Mouse (Mus musculus): ENCODE data around the gene Myo1b. TPM values are rescaled to one million over a fixed set of nuclear protein-coding genes. Genes with fewer than 3 reads are reported as not detected.
"Not testable (repeated sequence)": the region's sequence is repeated elsewhere in the genome, so short reads cannot be mapped to it uniquely, and the experiment has no call there.

Gene Myo1b
- total RNA-seq, 2 experiments from 2014 or later = 82.6 to 87.9 TPM

- DNase-seq = no peak
These were observed 19.9 kb downstream of the Myo1b start for GRCm38 (mm10) chr1:51895961-51896360.

DNA sequence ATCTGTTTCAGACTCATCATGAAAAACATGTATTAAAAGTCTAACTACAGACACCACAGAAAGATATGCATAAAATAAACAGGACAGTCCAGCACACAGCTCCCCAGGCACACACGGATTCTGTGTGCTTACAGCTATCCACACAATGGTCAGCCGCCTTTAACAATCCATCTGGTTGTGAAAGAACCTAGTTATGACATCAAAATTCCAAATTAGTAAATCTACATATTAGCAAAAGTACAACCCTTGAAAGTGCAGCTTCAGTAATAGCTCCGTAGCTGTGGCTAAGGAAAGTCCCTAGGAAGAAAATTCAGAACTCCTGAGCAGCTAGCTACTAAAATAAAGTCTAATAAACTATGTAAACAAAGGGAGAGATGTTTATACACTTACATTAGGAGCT lies 21.1 kb downstream of the Myo1b start:
- DNase-seq = no peak

DNA sequence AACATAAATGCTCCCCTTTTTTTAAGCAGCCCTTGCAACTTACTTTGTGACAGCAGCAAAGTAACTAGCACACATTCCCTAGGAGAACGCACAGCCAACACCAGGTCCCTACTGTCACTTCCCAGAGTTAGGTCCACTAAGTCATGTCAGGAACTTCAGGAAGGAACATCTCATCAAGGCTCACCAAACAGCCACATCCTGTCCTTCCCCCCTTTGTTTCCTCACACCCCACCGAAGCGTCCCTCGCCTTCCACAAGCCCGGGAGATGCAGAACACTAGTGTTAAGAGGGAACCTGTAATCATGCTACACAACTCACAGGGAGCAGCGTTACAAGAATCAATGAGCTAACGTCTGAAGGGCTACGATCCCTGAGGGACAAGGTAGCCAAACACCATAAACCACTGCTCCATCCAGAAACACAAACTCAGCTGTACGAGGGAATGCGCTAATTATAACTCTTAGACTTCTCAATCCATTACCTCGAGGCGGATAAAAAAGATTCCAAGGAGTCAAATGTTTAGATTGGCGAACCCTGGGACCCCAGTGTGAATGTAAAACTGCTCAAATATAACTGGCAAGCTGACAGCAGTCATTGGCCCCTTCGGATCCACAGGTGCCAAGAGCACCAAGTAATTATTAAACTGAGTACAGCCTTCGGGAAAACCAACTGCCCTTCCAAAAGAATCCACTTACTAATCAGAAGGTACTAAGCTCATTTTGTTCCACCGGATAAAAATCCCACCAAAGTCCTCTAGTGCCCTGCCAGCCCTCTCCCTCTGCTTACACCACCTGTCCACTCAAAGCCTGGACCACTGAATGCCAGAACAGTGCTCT lies 22.1 kb downstream of the Myo1b start:
- no peak for DNase-seq

DNA sequence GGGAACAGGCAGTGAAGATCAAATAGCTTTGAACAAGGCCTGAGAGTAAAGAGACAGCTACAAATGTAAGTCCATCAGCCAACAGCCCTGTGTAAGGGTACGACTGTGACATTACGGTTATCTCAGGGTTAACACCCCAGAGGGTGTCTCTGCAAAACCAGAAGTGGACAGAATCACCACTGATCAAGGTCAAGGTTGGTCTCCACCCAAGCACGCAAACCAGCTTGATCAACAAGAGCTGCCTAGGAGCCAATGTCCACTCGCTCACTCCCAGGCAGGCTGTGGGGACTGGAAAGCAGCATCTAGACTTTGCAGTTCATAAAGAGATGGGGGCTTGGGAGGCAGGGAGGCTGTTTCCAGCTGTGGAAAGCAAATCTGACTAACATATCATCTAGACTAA lies 23.9 kb downstream of the Myo1b start:
- DNase-seq = no peak

GRCm38 (mm10) chr1:51888046-51888813 lies 27.6 kb downstream of the Myo1b start:
- no peak for DNase-seq

DNA sequence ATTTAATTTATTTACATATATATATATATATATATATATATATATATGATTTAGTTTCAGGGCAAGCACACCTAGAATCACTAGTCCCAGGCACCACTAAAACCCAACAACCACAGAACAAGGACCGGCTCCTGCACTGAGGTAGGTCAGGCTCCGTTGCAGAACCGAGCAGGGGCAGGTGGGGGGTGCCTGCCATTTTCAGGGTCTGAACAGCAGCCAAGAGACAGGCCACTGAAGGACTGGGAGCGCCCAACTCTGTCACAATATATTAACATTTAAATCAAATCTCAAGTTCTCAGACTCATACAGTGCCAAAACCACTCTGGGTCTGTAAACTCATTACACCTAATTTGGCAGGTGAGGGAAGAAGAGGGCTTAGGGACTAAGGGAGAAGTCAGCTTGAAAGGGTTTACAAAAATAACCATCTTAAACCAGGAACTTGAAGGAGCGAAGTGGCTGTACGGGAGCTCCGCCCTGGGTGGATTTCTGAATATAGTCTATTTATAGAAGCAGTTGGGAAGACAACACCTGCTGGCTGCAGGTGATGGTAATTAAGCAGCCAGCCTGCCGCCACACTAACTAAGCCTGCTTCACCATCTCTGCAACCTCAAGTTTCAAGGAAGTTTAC lies 30.4 kb downstream of the Myo1b start:
- DNase-seq = no peak

- DNase-seq = no peak
These were observed 32.7 kb downstream of the Myo1b start for GRCm38 (mm10) chr1:51883211-51883610.

DNA sequence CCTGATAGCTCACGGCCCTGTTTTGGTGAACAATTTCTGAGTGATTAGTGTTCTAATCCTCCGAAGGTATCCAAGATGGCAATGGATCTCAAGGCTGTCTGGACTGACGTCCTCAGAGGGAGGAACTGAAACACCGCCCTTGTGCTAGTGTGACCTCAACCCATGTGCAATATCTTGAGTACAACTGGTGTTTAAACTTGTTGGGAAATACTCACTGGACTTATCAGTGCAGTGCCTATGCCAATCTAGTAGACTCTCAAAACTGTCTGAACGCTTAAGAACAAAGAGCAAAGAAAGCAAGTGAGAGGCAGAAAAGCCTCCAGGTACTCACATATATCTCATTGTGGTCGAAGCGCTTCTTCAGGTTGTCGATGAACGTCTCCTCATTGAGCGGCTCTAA lies 33.1 kb downstream of the Myo1b start:
- no peak for DNase-seq

GRCm38 (mm10) chr1:51879927-51880814 lies 35.7 kb downstream of the Myo1b start:
- no peak for DNase-seq

DNA sequence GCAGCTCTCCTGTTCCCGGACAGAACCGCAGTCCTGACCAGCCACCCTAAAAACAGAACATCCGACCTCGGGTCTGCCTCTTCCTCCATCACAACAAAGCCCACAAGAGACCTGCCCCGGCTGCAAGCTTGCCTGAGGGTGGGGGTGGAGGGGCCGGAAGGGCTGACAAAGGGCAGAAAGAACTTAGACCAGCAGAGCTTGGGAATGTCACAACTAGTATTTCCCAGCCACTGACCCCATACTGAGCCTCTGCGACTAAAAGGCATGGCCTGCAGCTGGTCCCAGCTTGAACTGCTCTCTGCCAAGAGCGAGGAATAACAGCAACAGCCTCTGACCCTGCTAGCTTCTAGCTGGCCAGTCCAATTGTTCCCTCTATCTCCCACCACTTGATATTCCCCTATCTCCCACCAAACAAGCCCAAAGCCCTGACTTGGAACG lies 36.5 kb downstream of the Myo1b start:
- DNase-seq = no peak

- no peak for DNase-seq
These were observed 40.2 kb downstream of the Myo1b start for GRCm38 (mm10) chr1:51875462-51876225.

DNA sequence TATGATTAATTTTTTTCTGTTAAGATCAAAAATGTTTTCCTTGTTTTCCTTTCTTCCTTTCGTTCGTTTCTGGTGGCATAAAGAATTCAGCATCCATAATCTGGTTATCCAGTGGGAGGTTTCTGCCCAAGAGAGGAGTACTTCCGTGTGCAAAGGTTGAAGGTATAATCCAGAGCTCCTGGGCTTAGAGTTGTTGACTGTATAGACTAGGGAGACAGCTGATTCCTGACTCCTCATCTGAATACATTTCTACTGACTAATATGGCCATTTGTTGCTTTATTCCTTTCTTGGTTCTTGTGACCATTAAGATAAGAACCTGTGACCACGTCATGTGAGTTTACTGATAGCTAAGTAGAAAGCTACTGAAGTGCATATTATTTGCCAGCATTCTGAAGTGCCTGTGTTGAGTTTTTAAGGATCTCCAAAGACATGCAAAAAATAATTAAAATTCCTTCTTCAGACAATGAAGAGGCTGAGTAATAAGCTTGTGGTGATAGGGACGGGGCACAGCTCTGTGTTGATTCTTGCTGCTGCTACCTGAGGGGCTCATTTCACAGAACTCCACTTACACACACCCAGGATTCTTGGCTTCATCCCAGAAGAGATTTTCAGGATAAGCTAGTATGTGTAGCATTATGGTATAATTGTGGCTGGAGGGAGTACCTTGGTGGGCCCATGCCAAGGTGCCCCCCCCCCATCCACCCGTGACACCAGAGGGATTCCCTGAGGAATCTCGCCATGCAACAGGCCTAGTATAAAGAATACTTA lies 43.2 kb downstream of the Myo1b start:
- DNase-seq = no peak

DNA sequence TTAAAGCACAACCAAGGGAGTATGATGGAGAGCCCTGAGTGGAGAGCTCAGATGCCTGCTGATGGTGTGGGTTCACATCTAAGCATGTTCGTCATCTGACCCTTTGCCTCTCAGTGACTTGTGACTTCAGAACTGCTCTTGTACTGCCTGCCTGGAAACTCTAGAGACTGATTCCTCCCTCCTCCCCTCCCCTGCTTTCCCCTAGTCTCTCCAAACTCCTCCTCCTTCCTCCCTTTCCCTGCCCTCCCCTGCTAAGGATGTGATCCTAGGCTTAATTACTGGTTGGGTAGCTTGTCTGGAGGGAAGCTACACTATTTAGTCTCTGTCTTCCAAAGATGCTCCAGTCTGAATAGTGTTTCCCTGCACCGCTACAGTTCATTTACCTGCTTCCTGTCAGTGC lies 44.6 kb downstream of the Myo1b start:
- not testable (repeated sequence) for DNase-seq

DNA sequence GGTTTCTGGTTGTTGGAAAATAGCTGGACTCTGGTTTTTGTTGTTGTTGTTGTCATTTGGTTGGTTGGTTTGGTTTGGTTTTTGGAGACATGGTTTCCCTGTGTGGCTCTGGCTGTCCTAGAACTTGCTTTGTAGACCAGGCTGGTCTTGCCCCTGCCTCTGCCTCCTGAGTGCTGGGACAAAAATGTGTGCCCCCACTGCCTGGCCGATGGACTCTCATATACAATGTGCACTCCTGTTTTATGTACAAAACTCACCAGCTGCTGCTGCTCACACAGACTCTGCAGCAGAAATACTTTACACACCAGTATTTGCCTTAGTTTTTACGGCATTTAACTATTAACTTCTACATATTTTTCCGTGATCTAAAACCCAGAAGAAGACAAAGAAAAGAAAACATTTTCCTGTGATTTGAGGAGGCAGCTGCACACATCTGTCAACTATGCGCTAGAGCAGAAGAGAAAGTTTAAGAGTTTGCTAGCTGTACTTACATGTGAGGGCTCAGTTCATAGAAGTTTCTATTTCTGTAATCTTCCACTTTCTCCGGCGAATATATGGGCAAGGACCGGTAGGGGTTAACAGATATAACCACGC lies 52.9 kb downstream of the Myo1b start:
- DNase-seq = no peak

DNA sequence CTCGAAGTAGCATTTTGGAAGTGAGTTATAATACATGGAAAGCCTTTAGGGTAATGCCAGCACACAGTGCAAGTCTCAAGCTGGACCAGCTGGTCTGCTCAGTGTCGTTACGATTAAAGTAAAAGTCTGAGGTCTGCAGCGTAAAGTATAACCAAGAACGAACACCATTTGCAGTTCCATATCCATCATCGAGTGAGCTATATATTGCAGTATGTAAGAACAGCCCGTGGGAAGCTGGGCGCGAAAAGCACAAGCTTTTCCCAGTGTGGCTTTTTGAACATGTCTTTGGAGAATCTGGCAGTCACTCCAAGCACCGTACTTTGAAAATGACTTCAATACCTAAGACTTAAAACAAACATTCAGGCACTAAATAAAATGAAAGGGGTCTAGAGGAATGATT lies 55.0 kb downstream of the Myo1b start:
- no peak for DNase-seq

- DNase-seq = no peak
These were observed 58.9 kb downstream of the Myo1b start for GRCm38 (mm10) chr1:51856946-51857345.

GRCm38 (mm10) chr1:51856245-51856915 lies 59.5 kb downstream of the Myo1b start:
- no peak for DNase-seq

- no peak for DNase-seq
These were observed 60.2 kb downstream of the Myo1b start for GRCm38 (mm10) chr1:51855541-51856244.

GRCm38 (mm10) chr1:51852314-51852713 lies 63.6 kb downstream of the Myo1b start:
- peak; percentile 23 for DNase-seq

All from adrenal gland, postnatal 10 days (tissue).